ENCODE assay signal across 18 mouse cellular contexts in genomic region chr14:79158673-79159200, GRCm38 (mm10).
A peak's percentile ranks its signal among the peaks of the same experiment; 100 is the strongest.
DNase-seq lines count a peak whose midpoint lies in the region; ATAC-seq lines count a peak whose summit lies in the region.
"Had no signal": no experiment of that assay in that cellular context is flagged by ENCODE, and none has a peak within 500 bp of the region (broad histone marks: within the 10 kb centered on the region; RNA-seq: fewer than 3 reads in every experiment).

No protein-coding gene starts in this region.

- WGBS in forebrain, embryonic 14.5 days = 78% methylated on average over 4 of the region's 4 CpGs
- WGBS in forebrain, embryonic 11.5 days = 93% methylated on average over 4 of the region's 4 CpGs
- 83% methylated on average over 4 of the region's 4 CpGs for whole genome bisulfite sequencing in kidney, embryonic 15.5 days
- 66% methylated on average over 4 of the region's 4 CpGs for WGBS in neural tube, embryonic 15.5 days

- peaks cover 9% of the 10 kb centered on the region; the same call in 1 of the 2 replicates for H3K4me1 ChIP-seq in forebrain, embryonic 14.5 days (ENCODE audit: control insufficient read depth, insufficient read depth, low read length)
- 0 out of 2 replicates have a peak, but pooled peaks cover 4% of the 10 kb centered on the region for H3K4me1 ChIP-seq in forebrain, embryonic 11.5 days (replicated peaks; ENCODE audit: control insufficient read depth, insufficient read depth, low read length)
- peaks cover 23% of the 10 kb centered on the region for H3K4me1 ChIP-seq in kidney, embryonic 15.5 days
- peaks cover 20% of the 10 kb centered on the region for H3K4me1 ChIP-seq in neural tube, embryonic 15.5 days

- H3K27ac ChIP-seq in forebrain, embryonic 14.5 days (ENCODE audit: low read depth, low read length) = no peak overlapping the region
- H3K27ac ChIP-seq in forebrain, embryonic 11.5 days (ENCODE audit: low read depth, low read length) = no peak overlapping the region
- peak overlapping the region; percentile 69; the same call in 1 of the 2 replicates for H3K27ac ChIP-seq in kidney, embryonic 15.5 days
- H3K27ac ChIP-seq in neural tube, embryonic 15.5 days (replicated peaks) = 0 out of 2 replicates have a peak overlapping the region, but pooled peaks have one; percentile 33
- H3K27ac ChIP-seq: hindbrain, embryonic 12.5 days; left cerebral cortex, adult 2 months; midbrain, embryonic 12.5 days had no signal

- ATAC-seq in forebrain, embryonic 14.5 days = peak; percentile 38; the same call in 1 of the 2 replicates
- no peak for ATAC-seq in forebrain, embryonic 11.5 days (replicated peaks; ENCODE audit: low FRiP score)
- ATAC-seq in kidney, embryonic 15.5 days (replicated peaks; ENCODE audit: low FRiP score) = no peak
- ATAC-seq in neural tube, embryonic 15.5 days (ENCODE audit: low FRiP score) = no peak
- ATAC-seq: inflammation-experienced regulatory T-cells, adult 6 months had no signal

- no peak overlapping the region for H3K9ac ChIP-seq in forebrain, embryonic 14.5 days (ENCODE audit: low read length)
- H3K9ac ChIP-seq in forebrain, embryonic 11.5 days (ENCODE audit: low read length) = no peak overlapping the region
- no peak overlapping the region for H3K9ac ChIP-seq in kidney, embryonic 15.5 days
- no peak overlapping the region for H3K9ac ChIP-seq in neural tube, embryonic 15.5 days (replicated peaks)
- H3K9ac ChIP-seq: hindbrain, embryonic 12.5 days; limb, embryonic 12.5 days; midbrain, embryonic 12.5 days had no signal

- DNase-seq in forebrain, embryonic 14.5 days (ENCODE audit: low spot score) = peak; percentile 45
- DNase-seq in forebrain, embryonic 11.5 days (ENCODE audit: low spot score) = no peak
- no peak for DNase-seq in kidney, postnatal 4 days
- no peak for DNase-seq in neural tube, embryonic 10.5 days (ENCODE audit: extremely low spot score, low spot score)
- DNase-seq in spleen, postnatal 14 days (ENCODE audit: low spot score in 2 of 2) = no peak
- DNase-seq: adrenal gland, postnatal 25 days; kidney, postnatal 14 days; retina, postnatal 1 day; thymus, adult 2 months had no signal

- no peaks in the 10 kb centered on the region for H3K36me3 ChIP-seq in forebrain, embryonic 14.5 days (ENCODE audit: control insufficient read depth, insufficient read depth, low read length)
- no peaks in the 10 kb centered on the region for H3K36me3 ChIP-seq in forebrain, embryonic 11.5 days (ENCODE audit: control insufficient read depth, insufficient read depth, low read length)
- H3K36me3 ChIP-seq in kidney, embryonic 15.5 days = 0 out of 2 replicates have a peak, but pooled peaks cover 4% of the 10 kb centered on the region
- H3K36me3 ChIP-seq in neural tube, embryonic 15.5 days = 0 out of 2 replicates have a peak, but pooled peaks cover 4% of the 10 kb centered on the region
- H3K36me3 ChIP-seq: hindbrain, embryonic 12.5 days; midbrain, embryonic 12.5 days had no signal

- no peaks in the 10 kb centered on the region for H3K27me3 ChIP-seq in forebrain, embryonic 14.5 days (replicated peaks; ENCODE audit: control insufficient read depth, insufficient read depth, low read length)
- H3K27me3 ChIP-seq in forebrain, embryonic 11.5 days (ENCODE audit: control insufficient read depth, insufficient read depth, low read length) = no peaks in the 10 kb centered on the region
- H3K27me3 ChIP-seq in kidney, embryonic 15.5 days = no peaks in the 10 kb centered on the region
- no peaks in the 10 kb centered on the region for H3K27me3 ChIP-seq in neural tube, embryonic 15.5 days (replicated peaks)
- H3K27me3 ChIP-seq: hindbrain, embryonic 12.5 days; limb, embryonic 12.5 days; midbrain, embryonic 12.5 days had no signal

- H3K4me2 ChIP-seq in forebrain, embryonic 14.5 days (ENCODE audit: low read length) = no peak overlapping the region
- no peak overlapping the region for H3K4me2 ChIP-seq in forebrain, embryonic 11.5 days (ENCODE audit: low read depth, low read length, severe bottlenecking)
- H3K4me2 ChIP-seq in kidney, embryonic 15.5 days = no peak overlapping the region
- H3K4me2 ChIP-seq in neural tube, embryonic 15.5 days = no peak overlapping the region
- H3K4me2 ChIP-seq: hindbrain, embryonic 12.5 days; limb, embryonic 12.5 days; midbrain, embryonic 12.5 days had no signal

- H3K9me3 ChIP-seq in forebrain, embryonic 14.5 days (replicated peaks; ENCODE audit: control insufficient read depth, low read length) = no peaks in the 10 kb centered on the region
- H3K9me3 ChIP-seq in forebrain, embryonic 11.5 days (ENCODE audit: control insufficient read depth, low read length) = no peaks in the 10 kb centered on the region
- H3K9me3 ChIP-seq in kidney, embryonic 15.5 days (replicated peaks) = no peaks in the 10 kb centered on the region
- H3K9me3 ChIP-seq in neural tube, embryonic 15.5 days (replicated peaks) = no peaks in the 10 kb centered on the region
- H3K9me3 ChIP-seq: hindbrain, embryonic 12.5 days; limb, embryonic 12.5 days; midbrain, embryonic 12.5 days had no signal

- H3K4me3 ChIP-seq in forebrain, embryonic 14.5 days (ENCODE audit: low read depth, low read length) = no peak overlapping the region
- no peak overlapping the region for H3K4me3 ChIP-seq in forebrain, embryonic 11.5 days (ENCODE audit: low read depth, low read length)
- no peak overlapping the region for H3K4me3 ChIP-seq in kidney, embryonic 15.5 days (replicated peaks)
- no peak overlapping the region for H3K4me3 ChIP-seq in neural tube, embryonic 15.5 days (replicated peaks)
- H3K4me3 ChIP-seq: erythroblast, embryonic 14.5 days; hindbrain, embryonic 12.5 days; left cerebral cortex, adult 2 months; limb, embryonic 12.5 days; midbrain, embryonic 12.5 days; myocyte had no signal

Comparison
In these comparisons a context has a peak if more than half of its experiments do, and no peak if none do; other contexts are left out.
1. H3K27ac ChIP-seq: peak in kidney, embryonic 15.5 days (single experiment) and neural tube, embryonic 15.5 days (single experiment); none in forebrain, embryonic 14.5 days (single experiment) and forebrain, embryonic 11.5 days (single experiment).